Mouse (Mus musculus) liver, adult (tissue): ENCODE results near the gene 1810062G17Rik.

ENCODE experiments used
- GATA4 ChIP-seq: IDR thresholded peaks from 2 replicates; pipeline ENCODE4 v1.6.1; 2014; ENCODE audit warnings: mild to moderate bottlenecking, low read length; ENCODE audit not compliant: insufficient replicate concordance

The 1810062G17Rik gene

DNA sequence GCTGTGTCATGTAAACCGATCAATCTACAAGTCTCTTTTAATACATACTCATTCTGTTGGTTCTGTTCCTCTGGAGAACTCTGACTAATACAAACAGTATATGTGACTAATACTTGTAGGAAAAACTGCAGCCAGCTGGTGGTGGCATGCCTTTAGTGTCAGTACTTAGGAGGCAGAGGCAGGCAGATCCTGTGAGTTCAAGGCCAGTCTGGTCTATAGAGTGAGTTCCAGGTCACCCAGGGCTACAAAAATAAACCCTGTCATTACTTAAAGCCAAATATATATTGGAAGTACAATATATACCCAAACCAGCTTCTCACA is 13.8 kb downstream of the 1810062G17Rik start:
- TF ChIP-seq GATA4 = no peak

DNA sequence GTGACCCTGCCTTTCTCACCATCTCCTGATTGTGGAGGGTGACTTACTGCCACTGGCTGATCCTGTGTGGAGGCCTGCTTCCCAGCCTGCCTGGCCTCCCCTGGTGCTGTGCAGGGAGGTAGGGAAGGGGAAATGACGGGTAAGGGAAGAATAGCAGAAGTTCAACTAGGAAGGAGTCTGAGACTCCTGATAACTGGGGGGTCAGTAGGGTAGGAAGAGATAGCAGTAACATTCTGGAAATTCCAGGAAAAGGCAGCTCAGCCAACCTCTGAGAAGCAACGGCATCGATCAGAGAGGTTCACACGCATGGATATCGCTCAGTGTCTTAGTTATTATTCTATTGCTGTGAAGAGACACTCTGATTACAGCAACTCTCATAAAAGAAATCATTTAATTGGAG is 15.8 kb downstream of the 1810062G17Rik start:
- TF ChIP-seq GATA4 = no peak

DNA sequence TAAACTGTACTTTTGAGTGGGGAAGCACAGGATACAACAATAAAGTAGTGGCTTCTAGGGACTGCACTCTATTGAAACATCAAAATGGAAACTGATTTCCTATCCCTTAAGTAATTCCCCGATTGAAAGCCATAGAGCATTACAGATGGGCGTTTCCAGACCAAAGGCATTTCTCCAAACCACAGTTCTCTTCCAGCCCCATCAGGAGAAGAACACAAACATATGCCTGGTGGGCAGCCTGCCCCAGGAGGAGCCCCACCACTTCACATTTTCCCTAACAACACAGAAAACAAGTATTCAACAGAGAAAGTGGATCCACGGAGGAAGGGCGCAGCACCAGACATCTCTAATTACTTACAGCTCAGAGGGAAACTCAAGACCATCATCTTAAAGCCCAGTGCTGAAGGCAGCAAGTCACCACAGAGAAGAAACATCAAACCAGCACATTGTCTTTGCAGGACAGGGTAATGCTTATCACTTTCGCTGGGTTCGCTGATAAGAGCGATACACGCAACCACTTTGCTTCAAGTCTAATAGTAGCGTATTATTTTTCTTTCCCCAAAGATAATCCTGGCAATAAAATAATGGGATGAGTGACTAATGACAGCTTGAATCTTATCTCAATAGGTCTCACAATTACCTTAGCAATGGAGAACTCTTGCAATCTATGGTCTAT is 17.1 kb downstream of the 1810062G17Rik start:
- no peak for TF ChIP-seq GATA4

DNA sequence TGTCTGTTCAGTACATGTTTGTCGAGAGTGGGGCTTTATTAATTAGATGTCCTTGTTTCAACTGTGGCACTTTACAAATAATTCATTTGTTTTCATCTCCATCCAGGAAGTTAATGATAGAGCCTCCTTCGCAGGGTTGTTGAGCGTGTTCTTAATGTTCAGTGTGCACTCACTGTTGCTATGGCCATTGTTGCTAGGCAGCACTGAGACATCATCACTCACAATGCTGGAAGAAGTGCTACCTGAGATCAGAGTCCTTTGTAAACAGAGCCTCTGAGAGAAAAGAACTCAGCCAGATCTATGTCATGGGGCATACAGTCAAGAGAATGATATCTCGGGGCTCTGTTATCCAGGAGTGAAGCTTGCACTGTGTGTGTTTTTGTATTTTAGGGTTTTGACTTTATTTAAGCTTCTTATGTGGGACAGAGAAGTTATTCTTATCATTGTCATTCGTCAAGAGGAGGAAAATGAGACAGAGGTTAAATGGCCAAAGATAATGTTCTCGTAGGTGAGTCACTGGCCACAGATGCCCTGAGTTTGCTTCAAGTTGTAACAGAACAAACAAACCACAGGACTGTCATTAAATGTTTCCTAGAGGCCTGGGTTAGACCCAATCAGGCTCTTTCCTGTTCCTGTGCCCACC is 18.0 kb downstream of the 1810062G17Rik start:
- no peak for TF ChIP-seq GATA4

DNA sequence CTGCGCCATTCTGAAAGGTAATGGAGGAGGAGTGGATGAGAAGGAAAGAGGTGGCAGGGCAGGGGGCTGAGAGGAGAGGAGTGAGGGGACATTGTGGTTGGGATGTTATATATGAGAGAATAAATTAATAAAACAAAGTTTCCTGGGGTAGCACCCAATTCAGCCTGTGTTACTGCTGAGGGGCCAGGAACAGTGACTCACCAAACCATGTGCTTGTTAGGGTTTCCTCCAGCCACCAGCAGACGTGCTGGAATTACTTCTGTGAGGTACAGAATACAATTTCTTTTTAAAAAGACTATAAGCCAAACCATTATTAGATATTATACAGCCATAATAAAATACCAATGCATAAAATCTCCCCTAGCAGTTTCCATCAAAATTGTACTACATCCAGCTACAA is 18.9 kb downstream of the 1810062G17Rik start:
- TF ChIP-seq GATA4 = no peak

DNA sequence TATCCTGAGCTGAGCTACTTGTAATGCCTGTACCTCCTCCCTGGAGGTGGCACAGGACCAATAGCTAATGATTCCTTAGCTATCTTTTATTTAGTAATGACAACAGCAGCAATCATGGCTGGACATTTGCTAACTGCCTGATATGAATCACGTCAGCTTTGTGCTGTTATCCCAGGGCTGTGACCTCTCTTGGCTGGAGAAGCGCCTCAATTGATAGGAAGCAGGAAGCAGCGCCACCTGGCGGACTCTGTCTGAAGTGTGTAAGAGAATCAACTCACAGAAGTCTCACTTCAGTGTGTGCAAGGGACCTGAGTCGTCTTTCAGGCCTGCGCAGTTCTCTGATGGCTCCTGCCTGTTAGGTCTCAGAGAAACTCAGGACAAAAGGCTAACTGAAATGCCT is 19.7 kb downstream of the 1810062G17Rik start:
- peak; percentile 93; the same call in 1 of the 2 replicates for TF ChIP-seq GATA4

DNA sequence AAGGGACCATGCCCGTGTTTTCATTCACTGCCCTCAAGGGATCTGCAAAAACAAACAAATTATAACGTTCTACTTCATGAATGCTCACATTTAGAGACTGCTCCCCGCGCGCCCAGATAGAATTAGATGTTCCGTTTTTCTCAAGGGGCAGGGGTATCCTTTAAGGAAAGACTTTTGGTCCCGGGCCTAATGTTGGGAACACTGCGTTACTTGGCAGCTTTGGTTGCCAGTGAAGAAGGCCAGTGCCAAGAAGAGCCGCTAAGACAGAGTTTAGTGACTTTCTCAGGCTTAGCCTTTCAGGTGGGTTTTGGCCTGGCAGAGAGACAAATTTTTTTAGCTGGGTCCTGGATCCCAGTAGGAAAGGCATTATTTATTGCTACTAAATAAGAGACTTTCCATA is 20.5 kb downstream of the 1810062G17Rik start:
- no peak for TF ChIP-seq GATA4

DNA sequence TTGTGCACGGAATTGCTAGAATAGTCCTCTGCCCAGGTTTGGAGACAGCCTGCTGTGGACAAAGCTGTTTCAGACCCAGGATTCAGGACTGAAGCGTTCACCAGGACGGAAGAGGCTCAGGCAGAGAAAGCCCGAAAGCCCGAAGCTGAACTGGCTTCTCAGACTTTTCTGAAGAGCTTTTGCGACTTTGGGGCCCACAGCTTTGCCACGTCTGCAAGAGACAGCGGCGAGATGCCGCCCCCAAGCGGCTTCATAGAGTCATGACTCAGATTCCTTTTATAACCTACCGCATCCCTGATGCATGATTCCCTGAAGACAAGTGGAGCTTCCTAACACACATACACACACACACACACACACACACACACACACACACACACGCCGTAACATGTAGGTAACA is 21.0 kb downstream of the 1810062G17Rik start:
- TF ChIP-seq GATA4 = no peak

DNA sequence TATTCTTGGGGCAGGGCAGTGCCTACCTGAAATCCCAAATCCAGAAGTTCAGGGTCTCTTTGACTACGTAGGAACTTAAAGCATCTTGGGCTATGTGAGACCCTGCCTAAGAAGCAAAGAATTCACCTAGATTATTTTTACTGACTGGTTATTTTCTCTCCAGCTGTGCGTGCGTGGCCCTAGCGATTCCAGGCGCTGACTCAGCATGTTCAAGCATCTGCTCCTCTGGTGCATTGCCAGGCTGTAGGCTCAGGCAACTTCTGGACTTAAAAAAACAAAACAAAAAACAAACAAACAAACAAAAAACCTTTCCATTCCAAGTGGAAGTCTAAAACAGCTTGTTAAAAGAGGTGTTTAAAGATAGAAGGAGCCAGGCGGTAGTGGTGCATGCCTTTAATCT is 22.5 kb downstream of the 1810062G17Rik start:
- TF ChIP-seq GATA4 = no peak

DNA sequence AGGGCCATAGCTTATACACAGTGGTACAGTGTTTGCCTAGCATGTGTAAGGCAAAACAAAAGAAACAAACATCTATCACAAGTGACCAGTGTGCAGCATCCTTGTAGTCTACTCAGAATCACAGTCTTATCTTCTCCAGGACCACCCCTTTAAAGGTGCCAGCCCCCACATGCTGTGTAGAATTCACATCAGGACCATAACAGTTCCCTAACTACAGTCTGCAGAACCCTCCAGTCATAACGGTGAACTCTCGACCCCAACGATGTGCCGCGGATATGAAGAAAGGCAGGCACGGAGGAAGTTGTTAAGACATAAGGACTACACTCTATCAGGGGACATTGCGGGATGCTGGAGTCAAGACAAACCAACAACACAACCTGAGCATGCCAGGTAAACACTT is 23.7 kb downstream of the 1810062G17Rik start:
- no peak for TF ChIP-seq GATA4

DNA sequence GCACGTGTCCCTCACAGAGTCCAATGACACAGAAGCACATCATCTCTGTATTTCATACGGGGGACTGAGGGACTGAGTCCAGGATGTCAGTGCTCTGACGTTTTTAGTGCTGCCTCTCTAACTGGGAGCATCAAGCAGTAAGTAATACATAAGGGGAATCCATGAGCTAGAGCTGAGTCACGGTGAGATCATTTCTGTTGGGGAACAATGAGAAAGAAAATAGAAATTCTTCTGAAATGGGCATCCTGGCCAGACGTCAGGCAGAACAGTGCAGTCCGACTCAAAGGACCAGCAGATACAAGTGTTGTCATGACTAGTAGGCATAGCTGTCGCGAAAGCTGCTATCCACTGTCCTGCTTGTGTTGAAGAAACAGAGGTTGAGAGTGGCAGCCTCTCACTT is 25.2 kb downstream of the 1810062G17Rik start:
- TF ChIP-seq GATA4 = no peak

DNA sequence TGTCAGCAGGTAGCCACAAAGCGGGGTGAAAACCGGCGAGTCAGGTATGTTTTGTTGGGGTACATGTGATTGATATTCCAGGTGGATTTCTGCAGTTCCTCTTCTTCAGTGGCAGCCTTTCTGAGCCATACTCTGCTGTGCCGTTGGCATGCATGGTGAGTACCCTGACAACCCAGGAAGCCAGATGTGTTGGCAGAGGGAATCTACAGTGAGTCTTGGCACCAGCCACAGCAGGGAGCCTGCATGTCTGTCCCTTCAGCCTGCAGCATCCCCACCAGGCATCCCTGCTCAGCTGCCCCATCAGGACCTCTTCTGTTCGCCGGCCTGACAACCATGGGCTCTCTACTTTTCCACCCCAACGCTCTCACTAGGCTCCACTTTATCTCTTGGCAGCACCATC is 25.8 kb downstream of the 1810062G17Rik start:
- TF ChIP-seq GATA4 = no peak

DNA sequence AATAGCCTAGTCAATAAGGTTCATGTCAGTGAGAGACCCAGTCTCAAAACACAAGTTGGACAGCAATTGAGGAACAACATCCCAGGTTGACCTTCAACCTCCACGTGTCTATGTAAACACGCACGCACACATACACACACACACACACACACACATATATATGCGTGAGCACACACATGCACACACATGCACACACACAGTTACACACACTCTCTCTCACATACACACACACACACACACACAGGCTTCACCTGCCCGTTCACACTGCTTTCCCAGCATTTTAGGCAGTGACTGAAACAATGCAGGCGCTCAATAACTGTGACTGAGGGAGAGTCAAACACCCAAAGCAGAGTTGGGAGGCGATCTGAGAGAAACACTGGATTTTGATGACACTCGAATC is 29.6 kb downstream of the 1810062G17Rik start:
- no peak for TF ChIP-seq GATA4

DNA sequence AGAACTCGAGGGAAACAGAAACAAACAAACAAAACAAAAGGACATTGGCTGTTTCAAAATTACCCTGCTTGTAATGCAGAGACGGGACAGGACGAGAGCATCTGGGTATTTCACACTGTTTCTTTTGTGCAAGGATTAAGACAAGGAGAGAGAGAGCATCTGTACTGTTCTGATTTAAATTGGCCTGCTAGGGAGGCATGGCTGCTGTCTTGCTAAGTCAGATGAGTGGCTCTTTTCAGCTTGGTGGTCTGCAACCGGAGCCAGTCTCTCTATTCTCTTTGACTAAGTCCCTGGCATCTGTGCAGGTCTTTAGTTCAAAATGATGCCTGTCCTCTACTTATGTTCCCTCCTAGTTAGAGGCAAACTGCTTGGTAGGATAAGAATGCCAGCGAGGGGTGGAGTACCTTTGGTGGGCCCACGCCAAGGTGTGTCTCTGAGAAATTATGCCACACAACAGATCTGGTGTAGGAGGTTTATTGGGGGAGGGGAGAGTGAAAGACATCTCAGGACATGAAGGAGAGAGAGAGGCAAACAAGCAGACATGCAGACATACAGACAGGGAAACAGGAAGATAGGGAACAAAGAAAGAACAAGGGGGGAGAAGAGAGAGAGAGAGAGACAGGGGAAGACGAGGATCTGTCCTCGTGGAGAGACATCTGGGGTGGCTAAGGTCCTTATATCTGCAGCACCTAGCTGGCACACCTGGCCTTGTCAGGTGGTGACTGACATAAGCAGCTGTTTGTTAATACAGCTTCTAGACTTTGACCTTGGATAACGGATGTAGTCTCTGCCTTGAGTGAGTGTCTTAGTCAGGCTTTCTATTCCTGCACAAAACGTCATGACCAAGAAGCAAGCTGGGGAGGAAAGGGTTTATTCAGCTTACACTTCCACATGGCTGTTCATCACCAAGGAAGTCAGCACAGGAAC is 30.3 kb downstream of the 1810062G17Rik start:
- no peak for TF ChIP-seq GATA4

DNA sequence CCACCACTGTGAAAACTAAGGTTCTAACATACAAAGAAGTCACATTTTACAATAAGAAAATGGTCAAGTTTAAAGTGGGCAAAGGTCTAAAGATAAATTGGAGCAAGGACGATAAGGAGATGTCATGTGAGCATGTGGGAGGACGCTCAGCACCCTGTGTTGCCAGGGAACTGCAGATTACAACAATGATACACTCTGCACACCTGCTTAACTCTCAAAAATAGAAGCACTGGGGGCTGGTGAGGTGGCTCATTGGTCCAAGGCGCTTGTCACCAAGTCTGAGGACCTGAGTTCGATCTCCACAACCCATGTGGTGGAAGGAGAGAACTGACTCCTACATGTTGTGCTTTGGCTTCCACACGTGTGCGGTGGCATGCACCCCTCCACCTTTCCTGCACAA is 35.8 kb downstream of the 1810062G17Rik start:
- TF ChIP-seq GATA4 = no peak

DNA sequence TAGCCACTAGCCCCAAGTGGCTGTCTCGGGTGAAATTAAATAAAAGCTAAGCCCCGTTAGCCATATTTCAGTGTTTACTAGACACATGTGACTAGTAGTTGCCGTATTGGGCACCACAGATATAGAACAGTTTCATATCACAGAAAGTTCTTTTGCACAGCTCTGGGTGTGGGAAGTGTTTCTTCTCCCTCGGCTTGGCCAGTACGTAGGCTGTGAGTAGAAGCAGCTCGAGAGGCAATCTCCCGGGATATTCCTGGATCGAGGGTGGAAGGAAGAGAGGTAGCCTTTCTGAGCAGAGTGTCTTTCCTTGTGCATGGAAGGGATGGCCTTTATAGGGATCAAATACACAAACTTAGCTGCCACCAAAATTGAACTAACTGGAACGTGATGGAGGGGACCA is 40.5 kb downstream of the 1810062G17Rik start:
- no peak for TF ChIP-seq GATA4
